Mouse (Mus musculus): ENCODE data around the gene Aagab. TPM values are rescaled to one million over a fixed set of nuclear protein-coding genes. Genes with fewer than 3 reads are reported as not detected.

Gene Aagab
- polyA plus RNA-seq, 1 experiment from 2014 or later = 66.0 TPM

DNA sequence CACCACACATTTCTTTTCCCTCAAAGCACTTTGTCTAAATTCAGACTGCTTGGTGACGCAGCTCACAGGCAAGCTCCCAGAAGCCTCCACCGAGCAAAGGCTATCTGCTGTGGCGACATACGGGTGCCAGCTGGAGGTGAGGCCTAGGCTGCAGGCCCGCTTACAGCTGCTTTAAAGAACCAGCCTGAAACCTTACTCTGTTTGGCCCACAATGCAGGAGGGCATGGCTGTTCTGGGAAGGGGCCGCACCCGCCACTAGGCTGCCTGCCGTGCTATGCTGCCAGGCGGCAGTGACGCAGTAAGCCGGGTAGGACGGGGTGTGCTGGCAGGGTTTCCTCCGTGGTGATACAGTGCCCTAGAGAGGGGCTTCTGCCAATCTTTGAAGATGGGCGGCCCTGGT, 48.4 kb downstream of the Aagab start:
- Histone ChIP-seq H3K9ac (ENCODE audit: low read depth, low read length) (no peak overlapping the region), H3K9me3 (ENCODE audit: control insufficient read depth, low read length) (no peaks in the 10 kb centered on the region), H3K27ac (ENCODE audit: low read depth, low read length) (peak overlapping the region; percentile 9; the same call in 1 of the 2 replicates), H3K4me1 (ENCODE audit: control insufficient read depth, insufficient read depth, low read depth, low read length) (peaks cover 44% of the 10 kb centered on the region), H3K36me3 (ENCODE audit: control insufficient read depth, insufficient read depth, low read length) (no peaks in the 10 kb centered on the region), H3K4me2 (ENCODE audit: low read length) (no peak overlapping the region), H3K4me3 (ENCODE audit: low read length) (no peak overlapping the region), H3K27me3 (replicated peaks; ENCODE audit: control insufficient read depth, insufficient read depth, low read length) (no peaks in the 10 kb centered on the region)
- 68% methylated on average over 14 of the region's 14 CpGs for WGBS
- ATAC-seq = no peak

- H3K27me3 ChIP-seq (replicated peaks; ENCODE audit: control insufficient read depth, insufficient read depth, low read length) = no peaks in the 10 kb centered on the region
- H3K27ac ChIP-seq (ENCODE audit: low read depth, low read length) = peak overlapping the region; percentile 9; the same call in 1 of the 2 replicates
- no peak overlapping the region for H3K4me2 ChIP-seq (ENCODE audit: low read length)
- H3K4me1 ChIP-seq (ENCODE audit: control insufficient read depth, insufficient read depth, low read depth, low read length) = peaks cover 44% of the 10 kb centered on the region
- no peaks in the 10 kb centered on the region for H3K36me3 ChIP-seq (ENCODE audit: control insufficient read depth, insufficient read depth, low read length)
- H3K9ac ChIP-seq (ENCODE audit: low read depth, low read length) = no peak overlapping the region
- H3K9me3 ChIP-seq (ENCODE audit: control insufficient read depth, low read length) = no peaks in the 10 kb centered on the region
- no peak for ATAC-seq
- 56% methylated on average over 11 of the region's 11 CpGs for WGBS
- no peak overlapping the region for H3K4me3 ChIP-seq (ENCODE audit: low read length)
Observed at GRCm38 (mm10) chr9:63651594-63651993, 49.1 kb downstream of the Aagab start.

DNA sequence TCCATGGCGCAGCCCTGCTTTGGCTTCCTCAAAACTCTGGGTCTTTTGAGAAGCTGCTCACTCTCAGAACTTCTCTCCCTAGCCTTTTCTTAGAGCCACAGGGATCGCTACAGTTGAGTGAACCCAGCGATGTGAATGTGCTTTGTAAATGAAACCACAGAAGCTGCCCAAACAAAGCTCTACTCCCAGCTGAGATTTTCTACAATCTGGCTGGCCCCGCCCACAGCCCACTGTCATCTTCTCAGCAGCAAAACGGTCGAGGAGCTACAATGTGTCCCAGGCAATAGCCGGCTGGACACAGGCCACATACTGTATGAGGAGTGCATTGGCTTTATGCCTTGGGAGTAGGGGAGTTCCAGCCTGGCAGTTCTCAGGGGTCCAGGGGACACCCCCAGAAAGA, 51.2 kb downstream of the Aagab start:
- Histone ChIP-seq H3K27ac (ENCODE audit: low read depth, low read length) (no peak overlapping the region), H3K4me2 (ENCODE audit: low read length) (no peak overlapping the region), H3K9me3 (ENCODE audit: control insufficient read depth, low read length) (no peaks in the 10 kb centered on the region), H3K4me1 (ENCODE audit: control insufficient read depth, insufficient read depth, low read depth, low read length) (peaks cover 44% of the 10 kb centered on the region), H3K4me3 (ENCODE audit: low read length) (no peak overlapping the region), H3K27me3 (replicated peaks; ENCODE audit: control insufficient read depth, insufficient read depth, low read length) (no peaks in the 10 kb centered on the region), H3K36me3 (ENCODE audit: control insufficient read depth, insufficient read depth, low read length) (no peaks in the 10 kb centered on the region), H3K9ac (ENCODE audit: low read depth, low read length) (no peak overlapping the region)
- ATAC-seq = peak; percentile 40
- 14% methylated on average over 7 of the region's 7 CpGs for WGBS

DNA sequence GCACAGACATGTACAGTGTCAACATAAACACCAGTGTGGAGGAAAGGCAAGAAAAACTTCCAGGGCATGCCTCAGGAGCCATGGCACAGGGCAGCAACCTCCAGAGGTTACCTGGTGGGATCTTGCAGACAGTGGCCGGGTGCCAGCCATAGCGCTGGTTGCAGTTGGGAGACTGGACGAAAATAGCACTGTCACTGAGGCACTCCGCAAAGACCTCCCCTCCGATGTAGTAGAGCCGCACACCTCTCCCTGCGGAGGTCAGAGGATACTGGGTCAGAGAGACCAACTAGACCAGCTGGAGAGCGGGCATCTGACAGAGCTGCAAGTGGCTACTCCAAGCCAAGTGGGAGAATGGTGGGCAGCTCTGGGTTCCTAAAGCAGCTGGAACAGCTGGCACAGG, 52.1 kb downstream of the Aagab start:
- H3K9me3 ChIP-seq (ENCODE audit: control insufficient read depth, low read length) = no peaks in the 10 kb centered on the region
- H3K4me1 ChIP-seq (ENCODE audit: control insufficient read depth, insufficient read depth, low read depth, low read length) = peaks cover 47% of the 10 kb centered on the region

GRCm38 (mm10) chr9:63655092-63655491, 52.6 kb downstream of the Aagab start:
- H3K27me3 ChIP-seq (replicated peaks; ENCODE audit: control insufficient read depth, insufficient read depth, low read length) = no peaks in the 10 kb centered on the region
- ATAC-seq = no peak
- peaks cover 47% of the 10 kb centered on the region for H3K4me1 ChIP-seq (ENCODE audit: control insufficient read depth, insufficient read depth, low read depth, low read length)
- no peaks in the 10 kb centered on the region for H3K9me3 ChIP-seq (ENCODE audit: control insufficient read depth, low read length)
- H3K36me3 ChIP-seq (ENCODE audit: control insufficient read depth, insufficient read depth, low read length) = no peaks in the 10 kb centered on the region
- H3K4me2 ChIP-seq (ENCODE audit: low read length) = no peak overlapping the region
- H3K27ac ChIP-seq (ENCODE audit: low read depth, low read length) = no peak overlapping the region
- H3K4me3 ChIP-seq (ENCODE audit: low read length) = no peak overlapping the region
- H3K9ac ChIP-seq (ENCODE audit: low read depth, low read length) = no peak overlapping the region
- 38% methylated on average over 1 of the region's 1 CpGs for WGBS

More for the DNA sequence above, 52.1 kb downstream of the Aagab start:
- no peak for ATAC-seq
- no peak overlapping the region for H3K4me3 ChIP-seq (ENCODE audit: low read length)
- no peak overlapping the region for H3K9ac ChIP-seq (ENCODE audit: low read depth, low read length)
- WGBS = 78% methylated on average over 8 of the region's 8 CpGs
- no peak overlapping the region for H3K27ac ChIP-seq (ENCODE audit: low read depth, low read length)
- no peaks in the 10 kb centered on the region for H3K27me3 ChIP-seq (replicated peaks; ENCODE audit: control insufficient read depth, insufficient read depth, low read length)
- no peak overlapping the region for H3K4me2 ChIP-seq (ENCODE audit: low read length)
- H3K36me3 ChIP-seq (ENCODE audit: control insufficient read depth, insufficient read depth, low read length) = no peaks in the 10 kb centered on the region

GRCm38 (mm10) chr9:63657167-63657566, 54.7 kb downstream of the Aagab start:
- Histone ChIP-seq H3K27ac (ENCODE audit: low read depth, low read length) (no peak overlapping the region), H3K9ac (ENCODE audit: low read depth, low read length) (no peak overlapping the region), H3K27me3 (replicated peaks; ENCODE audit: control insufficient read depth, insufficient read depth, low read length) (no peaks in the 10 kb centered on the region), H3K36me3 (ENCODE audit: control insufficient read depth, insufficient read depth, low read length) (no peaks in the 10 kb centered on the region), H3K4me2 (ENCODE audit: low read length) (no peak overlapping the region), H3K9me3 (ENCODE audit: control insufficient read depth, low read length) (no peaks in the 10 kb centered on the region), H3K4me3 (ENCODE audit: low read length) (no peak overlapping the region), H3K4me1 (ENCODE audit: control insufficient read depth, insufficient read depth, low read depth, low read length) (peaks cover 29% of the 10 kb centered on the region)
- WGBS = 80% methylated on average over 4 of the region's 4 CpGs
- no peak for ATAC-seq

DNA sequence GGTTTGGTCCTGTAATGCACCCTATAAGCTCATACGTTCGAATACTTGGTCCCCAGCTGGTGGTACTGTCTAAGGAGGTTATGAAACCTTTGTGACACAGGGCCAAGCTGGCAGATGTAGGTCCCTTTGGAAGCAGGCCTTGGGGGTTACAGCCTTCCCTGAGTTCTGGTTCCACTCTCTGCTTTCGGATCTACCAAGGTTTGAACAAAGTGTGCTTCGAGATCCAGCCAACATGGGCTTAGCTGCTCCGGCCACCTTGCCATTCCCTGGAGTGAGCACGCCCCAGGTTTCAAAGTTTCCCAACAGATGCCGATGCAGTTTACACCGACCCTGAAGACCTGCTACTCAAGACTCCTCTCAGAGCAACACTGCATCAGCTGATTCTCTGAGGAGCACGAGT, 56.0 kb downstream of the Aagab start:
- 0 out of 2 replicates have a peak, but pooled peaks have one; percentile 2 for ATAC-seq

GRCm38 (mm10) chr9:63658970-63659371, 56.5 kb downstream of the Aagab start:
- Histone ChIP-seq H3K27ac (ENCODE audit: low read depth, low read length) (peak overlapping the region; percentile 30; the same call in 1 of the 2 replicates), H3K27me3 (replicated peaks; ENCODE audit: control insufficient read depth, insufficient read depth, low read length) (no peaks in the 10 kb centered on the region), H3K36me3 (ENCODE audit: control insufficient read depth, insufficient read depth, low read length) (no peaks in the 10 kb centered on the region), H3K9me3 (ENCODE audit: control insufficient read depth, low read length) (no peaks in the 10 kb centered on the region), H3K9ac (ENCODE audit: low read depth, low read length) (no peak overlapping the region), H3K4me3 (ENCODE audit: low read length) (no peak overlapping the region), H3K4me2 (ENCODE audit: low read length) (no peak overlapping the region), H3K4me1 (ENCODE audit: control insufficient read depth, insufficient read depth, low read depth, low read length) (peaks cover 13% of the 10 kb centered on the region)
- ATAC-seq = peak; percentile 77; the same call in 1 of the 2 replicates
- WGBS = 50% methylated on average over 5 of the region's 5 CpGs

More for the DNA sequence above, 56.0 kb downstream of the Aagab start:
- H3K4me1 ChIP-seq (ENCODE audit: control insufficient read depth, insufficient read depth, low read depth, low read length) = peaks cover 19% of the 10 kb centered on the region
- H3K9ac ChIP-seq (ENCODE audit: low read depth, low read length) = no peak overlapping the region
- no peaks in the 10 kb centered on the region for H3K36me3 ChIP-seq (ENCODE audit: control insufficient read depth, insufficient read depth, low read length)
- no peak overlapping the region for H3K4me2 ChIP-seq (ENCODE audit: low read length)
- peak overlapping the region; percentile 39; the same call in 1 of the 2 replicates for H3K27ac ChIP-seq (ENCODE audit: low read depth, low read length)
- no peaks in the 10 kb centered on the region for H3K9me3 ChIP-seq (ENCODE audit: control insufficient read depth, low read length)
- H3K27me3 ChIP-seq (replicated peaks; ENCODE audit: control insufficient read depth, insufficient read depth, low read length) = no peaks in the 10 kb centered on the region
- H3K4me3 ChIP-seq (ENCODE audit: low read length) = no peak overlapping the region
- WGBS = 79% methylated on average over 9 of the region's 9 CpGs

DNA sequence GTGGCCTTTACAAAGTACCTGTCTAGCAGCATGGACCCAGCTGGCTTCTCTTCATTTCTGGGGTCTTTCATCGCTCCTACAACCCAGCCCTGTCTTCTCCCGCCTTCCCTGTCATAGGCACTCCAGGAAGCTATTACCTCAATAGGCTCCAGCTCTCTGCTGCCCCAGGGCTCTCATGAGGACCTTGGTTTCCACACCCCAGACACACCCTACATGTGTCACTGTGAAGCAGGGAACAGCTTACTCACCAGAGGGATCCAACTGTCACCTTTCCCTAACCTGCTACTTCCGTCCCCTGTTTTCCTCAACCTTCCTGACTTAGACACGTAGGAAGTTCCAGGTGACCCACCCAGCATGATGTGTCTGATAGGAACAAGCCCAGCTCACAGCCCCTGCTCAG, 57.6 kb downstream of the Aagab start:
- 99% methylated on average over 4 of the region's 4 CpGs for WGBS
- no peak overlapping the region for H3K9ac ChIP-seq (ENCODE audit: low read depth, low read length)
- no peak for ATAC-seq

DNA sequence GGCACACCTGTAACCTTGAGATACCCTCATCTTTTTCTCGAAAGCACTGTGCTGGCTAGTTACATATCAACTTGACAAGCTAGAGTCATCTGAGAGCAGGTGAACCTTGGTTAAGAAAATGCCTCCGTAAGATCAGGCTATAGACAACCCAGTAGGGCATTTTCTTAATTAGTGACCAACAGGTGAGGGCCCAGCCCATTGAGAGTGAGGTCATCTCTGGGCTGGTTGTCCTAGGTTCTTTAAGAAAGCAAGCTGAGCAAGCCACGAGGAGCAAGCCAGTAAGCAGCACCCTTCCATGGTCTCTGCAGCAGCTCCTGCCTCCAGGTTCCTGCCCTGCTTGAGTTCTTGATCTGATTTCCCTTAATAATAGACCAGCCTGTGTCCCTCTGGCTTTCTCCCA, 58.2 kb downstream of the Aagab start:
- H3K9ac ChIP-seq (ENCODE audit: low read depth, low read length) = no peak overlapping the region
- no peaks in the 10 kb centered on the region for H3K36me3 ChIP-seq (ENCODE audit: control insufficient read depth, insufficient read depth, low read length)
- H3K4me1 ChIP-seq (ENCODE audit: control insufficient read depth, insufficient read depth, low read depth, low read length) = peaks cover 12% of the 10 kb centered on the region
- H3K27me3 ChIP-seq (replicated peaks; ENCODE audit: control insufficient read depth, insufficient read depth, low read length) = no peaks in the 10 kb centered on the region
- H3K27ac ChIP-seq (ENCODE audit: low read depth, low read length) = no peak overlapping the region
- no peak for ATAC-seq
- 97% methylated on average over 3 of the region's 3 CpGs for WGBS
- H3K9me3 ChIP-seq (ENCODE audit: control insufficient read depth, low read length) = no peaks in the 10 kb centered on the region
- H3K4me3 ChIP-seq (ENCODE audit: low read length) = no peak overlapping the region
- H3K4me2 ChIP-seq (ENCODE audit: low read length) = no peak overlapping the region

More for the DNA sequence above, 57.6 kb downstream of the Aagab start:
- no peak overlapping the region for H3K4me2 ChIP-seq (ENCODE audit: low read length)
- H3K27ac ChIP-seq (ENCODE audit: low read depth, low read length) = no peak overlapping the region
- no peaks in the 10 kb centered on the region for H3K27me3 ChIP-seq (replicated peaks; ENCODE audit: control insufficient read depth, insufficient read depth, low read length)
- H3K36me3 ChIP-seq (ENCODE audit: control insufficient read depth, insufficient read depth, low read length) = no peaks in the 10 kb centered on the region
- H3K9me3 ChIP-seq (ENCODE audit: control insufficient read depth, low read length) = no peaks in the 10 kb centered on the region
- no peak overlapping the region for H3K4me3 ChIP-seq (ENCODE audit: low read length)
- peaks cover 10% of the 10 kb centered on the region for H3K4me1 ChIP-seq (ENCODE audit: control insufficient read depth, insufficient read depth, low read depth, low read length)
